Mouse (Mus musculus): ENCODE measurements around the gene 4921511C20Rik.

The 4921511C20Rik gene

DNA sequence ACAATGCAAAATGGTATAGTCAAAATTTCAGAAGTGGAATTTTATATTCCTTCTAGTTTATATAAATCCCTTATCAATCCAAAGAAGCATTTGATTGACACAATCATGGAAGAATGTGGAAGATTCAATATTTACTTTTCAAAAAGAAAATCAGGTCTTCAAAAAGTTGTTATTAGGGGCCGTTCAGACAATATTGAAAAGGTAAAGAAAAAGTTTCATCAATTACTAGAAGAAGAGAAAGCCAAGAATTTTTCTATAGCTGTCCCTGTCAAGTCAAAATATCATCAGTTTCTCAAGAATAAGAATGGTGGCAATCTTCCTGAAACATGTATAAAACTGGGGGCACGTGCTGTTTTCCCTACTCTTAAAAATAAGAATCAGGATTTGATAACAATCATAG, at the start of gene 4921511C20Rik:
4921511C20Rik (plus strand) TSS at position 301 of the 400 bp plus-strand sequence.
- DNase-seq (ENCODE audit: low spot score) = no peak
